10 mouse cellular contexts compared by ENCODE assay signal in genomic region chr17:20946636-20947035, GRCm38 (mm10). TPM values are rescaled to one million over a fixed set of nuclear protein-coding genes. Genes with fewer than 3 reads are reported as not detected.
DNase-seq lines count a peak whose midpoint lies in the region; ATAC-seq and TF ChIP-seq lines count a peak whose summit lies in the region.
"Had no signal": no experiment of that assay in that cellular context is flagged by ENCODE, and none has a peak within 500 bp of the region (broad histone marks: within the 10 kb centered on the region; RNA-seq: fewer than 3 reads in every experiment).

No protein-coding gene starts in this region.

- DNase-seq in heart, embryonic 10.5 days (ENCODE audit: low spot score), result no peak
- DNase-seq in heart, adult 8-10 months (ENCODE audit: low spot score), result no peak
- DNase-seq in forebrain, embryonic 14.5 days (ENCODE audit: low spot score), result no peak
- DNase-seq in liver, embryonic 14.5 days (ENCODE audit: low read depth in 3 of 3, low spot score in 3 of 3), result peak in 1 of 3 experiments; percentile 3
- DNase-seq in frontal cortex, postnatal 36 days (ENCODE audit: low spot score in 2 of 2), result no peak
- no peak for DNase-seq in layer of hippocampus, postnatal 10 days (ENCODE audit: low spot score in 2 of 2)
- DNase-seq: right cerebral cortex, adult 18-20 months had no signal

- H3K4me3 ChIP-seq in heart, embryonic 10.5 days, result peak overlapping the region; percentile 79
- peak overlapping the region; percentile 91 for H3K4me3 ChIP-seq in E14TG2a.4 (replicated peaks; ENCODE audit: low read length)
- H3K4me3 ChIP-seq in forebrain, embryonic 14.5 days (ENCODE audit: low read depth, low read length), result peak overlapping the region; percentile 61
- H3K4me3 ChIP-seq in liver, embryonic 14.5 days (ENCODE audit: insufficient read depth in 1 of 2, low read depth in 2 of 2, low read length in 2 of 2), result peak overlapping the region; percentile 91 to 94

- ATAC-seq in forebrain, embryonic 14.5 days, result no peak
- ATAC-seq in liver, embryonic 14.5 days (ENCODE audit: insufficient read depth), result no peak
- ATAC-seq in activated CD4-positive, CD25-positive, alpha-beta regulatory T cell, adult 4 months, result no peak

- peaks cover 6% of the 10 kb centered on the region; the same call in 1 of the 2 replicates for H3K36me3 ChIP-seq in heart, embryonic 10.5 days
- peaks cover 33% of the 10 kb centered on the region for H3K36me3 ChIP-seq in E14TG2a.4 (ENCODE audit: insufficient read depth, low read length)
- H3K36me3 ChIP-seq in forebrain, embryonic 14.5 days (ENCODE audit: control insufficient read depth, insufficient read depth, low read length), result peaks cover 5% of the 10 kb centered on the region
- peaks cover 3% of the 10 kb centered on the region; the same call in 1 of the 2 replicates for H3K36me3 ChIP-seq in liver, embryonic 14.5 days (replicated peaks; ENCODE audit: control insufficient read depth, insufficient read depth, low read depth)

- H3K9ac ChIP-seq in forebrain, embryonic 14.5 days (ENCODE audit: low read length), result peak overlapping the region; percentile 87
- peak overlapping the region; percentile 87 for H3K9ac ChIP-seq in liver, embryonic 14.5 days (replicated peaks)

- TF ChIP-seq CTCF in E14TG2a.4 (conservative IDR thresholded peaks at IDR 0.05; ENCODE audit: low read length), result no peak
- TF ChIP-seq CTCF in liver, embryonic 14.5 days (IDR thresholded peaks at IDR 0.05; ENCODE audit: low read depth), result no peak

- no peak for TF ChIP-seq EP300 in liver, embryonic 14.5 days (IDR thresholded peaks at IDR 0.05; ENCODE audit: low read depth)

- no peaks in the 10 kb centered on the region for H3K9me3 ChIP-seq in heart, embryonic 10.5 days
- H3K9me3 ChIP-seq in E14TG2a.4 (ENCODE audit: low read length), result peaks cover 7% of the 10 kb centered on the region; the same call in 1 of the 2 replicates
- no peaks in the 10 kb centered on the region for H3K9me3 ChIP-seq in forebrain, embryonic 14.5 days (replicated peaks; ENCODE audit: control insufficient read depth, low read length)
- H3K9me3 ChIP-seq in liver, embryonic 14.5 days (ENCODE audit: control insufficient read depth, low read length), result no peaks in the 10 kb centered on the region

- peaks cover 24% of the 10 kb centered on the region for H3K4me1 ChIP-seq in heart, embryonic 10.5 days
- peaks cover 45% of the 10 kb centered on the region for H3K4me1 ChIP-seq in E14TG2a.4 (replicated peaks; ENCODE audit: low read depth, low read length)
- peaks cover 23% of the 10 kb centered on the region for H3K4me1 ChIP-seq in forebrain, embryonic 14.5 days (ENCODE audit: control insufficient read depth, insufficient read depth, low read length)
- H3K4me1 ChIP-seq in liver, embryonic 14.5 days (replicated peaks; ENCODE audit: control insufficient read depth in 2 of 2, insufficient read depth in 2 of 2, low read length in 1 of 2), result peaks cover 10 to 17% of the 10 kb centered on the region in 2 experiments

- H3K4me2 ChIP-seq in forebrain, embryonic 14.5 days (ENCODE audit: low read length), result peak overlapping the region; percentile 65
- peak overlapping the region; percentile 90 for H3K4me2 ChIP-seq in liver, embryonic 14.5 days (ENCODE audit: low read depth)

- H3K27ac ChIP-seq in heart, embryonic 10.5 days, result peak overlapping the region; percentile 97
- H3K27ac ChIP-seq in forebrain, embryonic 14.5 days (ENCODE audit: low read depth, low read length), result no peak overlapping the region
- H3K27ac ChIP-seq in liver, embryonic 14.5 days, result no peak overlapping the region

- no peaks in the 10 kb centered on the region for H3K27me3 ChIP-seq in heart, embryonic 10.5 days (ENCODE audit: insufficient read depth, poor library complexity, severe bottlenecking)
- no peaks in the 10 kb centered on the region for H3K27me3 ChIP-seq in E14TG2a.4 (ENCODE audit: insufficient read depth, low read length)
- H3K27me3 ChIP-seq in forebrain, embryonic 14.5 days (replicated peaks; ENCODE audit: control insufficient read depth, insufficient read depth, low read length), result no peaks in the 10 kb centered on the region
- no peaks in the 10 kb centered on the region; the same call in 1 of the 2 replicates for H3K27me3 ChIP-seq in liver, embryonic 14.5 days (ENCODE audit: control insufficient read depth, insufficient read depth, low read length)

RNA-seq across cellular contexts. Expression of gene Ppp2r1a, which starts 1.5 kb away (rescaled TPM):
- polyA plus RNA-seq in heart, embryonic 10.5 days (2016; fragmentation: Nextera tagmentation; extraction: Ambion mirVana), result 407 and 413 TPM in 2 replicates
- total RNA-seq in heart, adult 8-10 months (2022), result 100 to 1,000 TPM; 165 to 207 (median 192) TPM
- polyA plus RNA-seq in forebrain, embryonic 14.5 days (2014; fragmentation: Nextera tagmentation; extraction: Ambion mirVana), result 695 and 703 TPM in 2 replicates
- 46.0 and 54.5 TPM in 2 replicates for polyA plus RNA-seq in liver, embryonic 14.5 days (2012; rRNA removed)
- 82.4 and 82.5 TPM in 2 replicates for polyA plus RNA-seq in liver, embryonic 14.5 days (2014; fragmentation: Nextera tagmentation; extraction: Ambion mirVana)
- 100 to 1,000 TPM; 182 to 225 TPM for polyA plus RNA-seq in activated CD4-positive, CD25-positive, alpha-beta regulatory T cell, adult 4 months (2017; shearing (Covaris generic))
- total RNA-seq in layer of hippocampus, postnatal 10 days (2021), result 100 to 1,000 TPM; 774 to 805 TPM

RNA-seq across cellular contexts. Expression of gene Vmn1r232, which starts 27.1 kb away (rescaled TPM):
- polyA plus RNA-seq in heart, embryonic 10.5 days (2016; fragmentation: Nextera tagmentation; extraction: Ambion mirVana), result not detected in 2 replicates
- not detected for total RNA-seq in heart, adult 8-10 months (2022)
- not detected in 2 replicates for polyA plus RNA-seq in forebrain, embryonic 14.5 days (2014; fragmentation: Nextera tagmentation; extraction: Ambion mirVana)
- polyA plus RNA-seq in liver, embryonic 14.5 days (2012; rRNA removed), result not detected in 2 replicates
- polyA plus RNA-seq in liver, embryonic 14.5 days (2014; fragmentation: Nextera tagmentation; extraction: Ambion mirVana), result not detected in 2 replicates
- not detected for polyA plus RNA-seq in activated CD4-positive, CD25-positive, alpha-beta regulatory T cell, adult 4 months (2017; shearing (Covaris generic))
- total RNA-seq in layer of hippocampus, postnatal 10 days (2021), result not detected
- total RNA-seq: gastrocnemius, adult 18-20 months had no signal

RNA-seq across cellular contexts. Expression of gene Vmn1r231, which starts 41.7 kb away (rescaled TPM):
- not detected in 2 replicates for polyA plus RNA-seq in heart, embryonic 10.5 days (2016; fragmentation: Nextera tagmentation; extraction: Ambion mirVana)
- total RNA-seq in heart, adult 8-10 months (2022), result not detected
- polyA plus RNA-seq in forebrain, embryonic 14.5 days (2014; fragmentation: Nextera tagmentation; extraction: Ambion mirVana), result not detected in 2 replicates
- not detected in 2 replicates for polyA plus RNA-seq in liver, embryonic 14.5 days (2012; rRNA removed)
- polyA plus RNA-seq in liver, embryonic 14.5 days (2014; fragmentation: Nextera tagmentation; extraction: Ambion mirVana), result not detected in 2 replicates
- polyA plus RNA-seq in activated CD4-positive, CD25-positive, alpha-beta regulatory T cell, adult 4 months (2017; shearing (Covaris generic)), result under 1 TPM in 1 of 2 experiments, not detected in 1; 0.21 TPM
- not detected for total RNA-seq in layer of hippocampus, postnatal 10 days (2021)
- total RNA-seq: gastrocnemius, adult 18-20 months had no signal

RNA-seq across cellular contexts. Expression of gene Vmn1r233, which starts 49.6 kb away (rescaled TPM):
- not detected in 2 replicates for polyA plus RNA-seq in heart, embryonic 10.5 days (2016; fragmentation: Nextera tagmentation; extraction: Ambion mirVana)
- not detected for total RNA-seq in heart, adult 8-10 months (2022)
- polyA plus RNA-seq in forebrain, embryonic 14.5 days (2014; fragmentation: Nextera tagmentation; extraction: Ambion mirVana), result not detected in 2 replicates
- polyA plus RNA-seq in liver, embryonic 14.5 days (2012; rRNA removed), result not detected in 2 replicates
- not detected in 2 replicates for polyA plus RNA-seq in liver, embryonic 14.5 days (2014; fragmentation: Nextera tagmentation; extraction: Ambion mirVana)
- polyA plus RNA-seq in activated CD4-positive, CD25-positive, alpha-beta regulatory T cell, adult 4 months (2017; shearing (Covaris generic)), result not detected
- total RNA-seq in layer of hippocampus, postnatal 10 days (2021), result not detected
- total RNA-seq: gastrocnemius, adult 18-20 months had no signal
